Mouse (Mus musculus) lung, postnatal 0 days (tissue): ENCODE measurements at regions not wholly inside any gene's neighbourhood (a gene's known extent, or its start where the extent isn't known, plus 50 kb on each side); places are given as distances from the start of the nearest gene placed in this dataset.

ENCODE experiments used
- ATAC-seq: fragments of 200-750 bp; cut with Nextera tagmentation; 2 replicates; pipeline ENCODE4 v1.8.0; 2017; ENCODE audit warnings: moderate library complexity
- DNase-seq: peaks from one replicate; pipeline ENCODE4 v3.0.0-alpha.2; 2016; ENCODE audit warnings: low spot score
- H3K27ac ChIP-seq: fragments of 300-500 bp; sonication (generic); 2 replicates; pipeline ENCODE4 v1.5.1; 2014; ENCODE audit warnings: antibody characterized with exemption, mild to moderate bottlenecking, low read length, mixed read lengths
- H3K27me3 ChIP-seq: fragments of 300-500 bp; sonication (generic); replicated peaks from 2 replicates; pipeline ENCODE4 v1.6.1; 2014; ENCODE audit warnings: low read length, mixed read lengths; ENCODE audit not compliant: insufficient read depth
- H3K36me3 ChIP-seq: fragments of 300-500 bp; sonication (generic); 2 replicates; pipeline ENCODE4 v1.6.1; 2014; ENCODE audit warnings: low read length, mixed read lengths; ENCODE audit not compliant: insufficient read depth
- H3K4me1 ChIP-seq: fragments of 300-500 bp; sonication (generic); 2 replicates; pipeline ENCODE4 v1.6.1; 2014; ENCODE audit warnings: antibody characterized with exemption, low read depth, low read length, mixed read lengths; ENCODE audit not compliant: insufficient read depth
- H3K4me2 ChIP-seq: fragments of 300-500 bp; sonication (generic); replicated peaks from 2 replicates; pipeline ENCODE4 v1.6.1; 2014; ENCODE audit warnings: low read depth, mild to moderate bottlenecking, low read length, moderate library complexity, mixed read lengths
- H3K4me3 ChIP-seq: fragments of 300-500 bp; sonication (generic); 2 replicates; pipeline ENCODE4 v1.5.1; 2014; ENCODE audit warnings: low read depth, low read length
- H3K9ac ChIP-seq: fragments of 300-500 bp; sonication (generic); replicated peaks from 2 replicates; pipeline ENCODE4 v1.6.1; 2014; ENCODE audit warnings: low read depth, mild to moderate bottlenecking
- H3K9me3 ChIP-seq: fragments of 300-500 bp; sonication (generic); 2 replicates; pipeline ENCODE4 v1.6.1; 2016; ENCODE audit warnings: low read length, mixed read lengths
- CTCF ChIP-seq: IDR thresholded peaks from 2 replicates; pipeline ENCODE4 v1.5.1; 2016; ENCODE audit warnings: antibody characterized with exemption, mild to moderate bottlenecking
- EP300 ChIP-seq: IDR thresholded peaks from 2 replicates; pipeline ENCODE4 v1.6.1; 2016; ENCODE audit warnings: antibody characterized with exemption, mild to moderate bottlenecking, control low read depth
- WGBS: fragments of 180-500 bp; shearing (Covaris S2); extraction: QIAGEN DNeasy Blood & Tissue Kit; methylation state at CpG from one replicate; pipeline ENCODE4 v1.1.7; 2014; 5-methylcytosine and 5-hydroxymethylcytosine counted together

DNA sequence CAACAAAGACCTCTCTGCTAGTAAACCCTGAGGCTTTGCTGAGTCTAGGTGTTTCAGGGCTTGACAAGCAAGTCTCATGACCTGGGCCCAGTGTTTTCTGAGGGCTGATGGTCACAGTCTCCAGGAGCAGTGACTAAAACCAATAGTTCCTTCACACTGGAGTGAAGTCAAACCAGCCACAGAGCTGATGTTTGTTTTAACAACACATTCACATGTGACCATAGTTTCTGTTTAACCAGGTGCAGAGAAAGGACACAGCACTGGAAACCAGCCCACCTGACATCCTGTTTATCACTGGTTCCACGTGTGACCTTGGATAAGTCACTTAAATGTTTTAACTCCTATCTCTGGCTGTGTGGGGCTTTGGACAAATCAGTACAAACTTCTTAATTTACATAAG is 180.3 kb upstream of the Cpeb2 start:
- H3K27ac ChIP-seq = no peak overlapping the region
- no peaks in the 10 kb centered on the region for H3K9me3 ChIP-seq
- TF ChIP-seq CTCF (no peak), EP300 (no peak)
- 25% methylated on average over 1 of the region's 1 CpGs for WGBS
- H3K4me1 ChIP-seq = no peaks in the 10 kb centered on the region
- H3K4me2 ChIP-seq = no peak overlapping the region
- no peak overlapping the region for H3K9ac ChIP-seq
- no peak overlapping the region for H3K4me3 ChIP-seq
- H3K27me3 ChIP-seq = no peaks in the 10 kb centered on the region
- DNase-seq (no peak), ATAC-seq (no peak)
- no peaks in the 10 kb centered on the region for H3K36me3 ChIP-seq

DNA sequence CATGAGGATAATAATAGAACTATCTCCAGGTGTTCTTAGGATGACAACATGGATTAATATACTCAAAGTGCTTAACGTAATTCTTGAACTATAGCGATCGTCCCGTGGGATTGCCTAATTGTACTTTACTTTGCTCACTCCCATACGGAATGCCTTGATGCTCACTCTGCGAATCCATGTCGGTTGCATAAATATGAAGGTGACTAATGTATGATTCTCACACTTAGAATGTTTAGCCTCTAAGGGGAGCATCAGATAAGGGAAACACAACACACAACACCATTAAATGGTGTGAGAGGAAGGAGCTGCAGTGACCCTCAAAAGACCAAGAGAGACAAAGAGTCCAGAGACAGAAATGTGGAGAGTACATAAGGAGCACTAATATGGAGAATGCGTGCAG is 178.4 kb upstream of the Cpeb2 start:
- Histone ChIP-seq H3K4me2 (no peak overlapping the region), H3K4me3 (no peak overlapping the region), H3K27me3 (no peaks in the 10 kb centered on the region), H3K36me3 (no peaks in the 10 kb centered on the region), H3K9me3 (no peaks in the 10 kb centered on the region), H3K27ac (no peak overlapping the region), H3K4me1 (no peaks in the 10 kb centered on the region), H3K9ac (no peak overlapping the region)
- WGBS = 90% methylated on average over 8 of the region's 8 CpGs
- TF ChIP-seq CTCF (no peak), EP300 (no peak)
- no peak for DNase-seq
- no peak for ATAC-seq

DNA sequence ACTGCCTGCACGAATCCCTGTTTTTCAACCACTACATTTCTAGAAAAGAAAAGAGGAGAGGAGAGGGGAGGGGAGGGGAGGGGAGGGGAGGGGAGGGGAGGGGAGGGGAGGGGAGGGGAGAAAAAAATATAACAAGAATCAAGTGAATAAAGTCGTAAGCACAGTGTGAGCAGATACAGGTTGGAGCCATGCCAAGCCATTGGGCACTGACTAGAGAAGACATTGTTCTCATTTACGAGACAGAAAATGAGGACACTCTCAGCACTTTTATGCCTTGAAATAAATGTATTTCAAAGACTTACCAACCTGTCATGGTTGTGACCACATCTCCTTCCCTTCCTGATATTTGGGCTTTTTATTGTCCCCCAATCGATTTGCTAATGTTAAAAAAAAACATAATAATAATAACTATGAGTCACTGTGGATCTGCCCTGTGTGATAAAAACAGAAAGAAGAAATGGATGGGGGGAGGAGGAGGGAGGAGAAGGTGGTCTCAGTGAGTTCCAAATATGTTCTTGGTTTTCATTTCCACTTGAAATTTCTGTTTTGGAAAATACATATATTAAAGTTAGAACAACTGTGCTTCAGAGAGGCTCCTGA is 177.8 kb upstream of the Cpeb2 start:
- WGBS = 50% methylated on average over 4 of the region's 4 CpGs
- Histone ChIP-seq H3K9me3 (no peaks in the 10 kb centered on the region), H3K36me3 (no peaks in the 10 kb centered on the region), H3K4me3 (no peak overlapping the region), H3K27me3 (no peaks in the 10 kb centered on the region), H3K27ac (no peak overlapping the region), H3K4me2 (no peak overlapping the region), H3K9ac (no peak overlapping the region), H3K4me1 (no peaks in the 10 kb centered on the region)
- DNase-seq (no peak), ATAC-seq (no peak)
- TF ChIP-seq EP300 (no peak), CTCF (no peak)

DNA sequence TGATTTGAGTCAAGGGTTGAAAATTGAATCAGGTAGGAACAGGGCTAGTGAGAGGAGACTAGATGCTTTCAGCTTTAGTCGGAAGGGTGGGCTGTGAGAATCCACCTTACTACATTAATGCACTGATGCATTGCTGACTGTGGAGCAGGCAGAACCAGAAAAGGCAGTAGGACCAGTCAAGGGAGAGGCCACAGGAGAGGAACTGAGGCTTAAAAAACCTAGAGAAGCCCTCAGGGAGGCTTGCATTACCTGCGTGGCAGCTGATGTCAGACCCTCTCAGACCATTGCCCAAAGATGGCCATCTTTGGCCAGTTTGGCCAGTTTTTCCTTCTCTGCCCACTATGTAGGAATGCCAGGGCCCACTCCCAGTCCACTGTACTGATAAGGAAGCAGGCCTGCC is 176.5 kb upstream of the Cpeb2 start:
- Histone ChIP-seq H3K4me3 (no peak overlapping the region), H3K4me2 (no peak overlapping the region), H3K27ac (no peak overlapping the region), H3K9me3 (no peaks in the 10 kb centered on the region), H3K27me3 (no peaks in the 10 kb centered on the region), H3K9ac (no peak overlapping the region), H3K4me1 (no peaks in the 10 kb centered on the region), H3K36me3 (no peaks in the 10 kb centered on the region)
- DNase-seq (no peak), ATAC-seq (no peak)
- TF ChIP-seq EP300 = no peak
- no peak for TF ChIP-seq CTCF
- 70% methylated on average over 2 of the region's 2 CpGs for WGBS

DNA sequence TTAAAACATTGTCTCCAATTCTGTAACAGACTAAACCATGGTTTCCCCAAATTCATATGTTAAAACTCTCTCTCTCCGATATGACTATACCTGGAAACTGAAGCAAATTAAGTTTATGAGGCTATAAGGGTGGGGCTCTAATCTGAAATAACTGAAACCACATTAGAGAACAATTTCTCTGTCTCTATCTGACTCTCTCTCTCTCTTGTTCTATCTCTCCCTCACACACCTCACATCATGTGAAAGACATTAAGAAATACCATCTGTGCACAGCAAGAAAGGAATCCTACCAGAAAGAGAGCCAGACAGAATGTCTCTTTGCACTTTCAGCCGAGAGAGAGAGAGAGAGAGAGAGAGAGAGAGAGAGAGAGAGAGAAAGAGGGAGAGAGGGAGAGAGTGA is 171.7 kb upstream of the Cpeb2 start:
- H3K27me3 ChIP-seq = no peaks in the 10 kb centered on the region
- no peaks in the 10 kb centered on the region for H3K36me3 ChIP-seq
- 82% methylated on average over 2 of the region's 2 CpGs for WGBS
- TF ChIP-seq CTCF (no peak), EP300 (no peak)
- H3K4me2 ChIP-seq = no peak overlapping the region
- H3K4me1 ChIP-seq = no peaks in the 10 kb centered on the region
- DNase-seq (no peak), ATAC-seq (no peak)
- no peak overlapping the region for H3K9ac ChIP-seq
- no peak overlapping the region for H3K4me3 ChIP-seq
- H3K9me3 ChIP-seq = no peaks in the 10 kb centered on the region
- no peak overlapping the region for H3K27ac ChIP-seq

DNA sequence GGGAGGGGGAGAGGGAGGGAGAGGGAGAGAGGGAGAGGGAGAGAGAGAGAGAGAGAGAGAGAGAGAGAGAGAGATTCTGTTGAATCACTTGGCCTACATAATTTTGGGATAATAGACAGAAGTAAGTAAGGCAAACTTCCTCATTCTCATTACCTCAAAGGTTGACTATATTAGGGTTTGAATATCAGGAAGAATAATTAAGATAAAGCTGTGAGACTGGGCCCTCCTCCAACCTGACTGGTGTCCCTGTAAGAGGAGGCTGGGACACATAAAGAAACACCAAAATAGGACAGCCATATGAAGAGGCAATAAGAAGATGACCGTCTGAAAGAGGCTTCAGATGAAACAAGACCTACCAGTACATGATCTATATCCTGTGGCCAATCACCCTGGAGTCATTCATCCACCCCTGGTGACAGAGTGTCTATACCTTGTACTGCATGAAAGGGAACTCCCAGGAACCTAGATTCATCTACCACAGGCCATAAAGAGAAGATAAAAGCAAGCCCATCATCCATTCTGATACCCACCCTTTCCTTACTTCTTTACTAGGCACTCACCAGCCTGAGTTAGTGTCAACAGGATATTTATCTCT is 171.1 kb upstream of the Cpeb2 start:
- Histone ChIP-seq H3K4me1 (no peaks in the 10 kb centered on the region), H3K36me3 (no peaks in the 10 kb centered on the region), H3K4me3 (no peak overlapping the region), H3K27me3 (no peaks in the 10 kb centered on the region), H3K9ac (no peak overlapping the region), H3K9me3 (no peaks in the 10 kb centered on the region), H3K27ac (no peak overlapping the region), H3K4me2 (no peak overlapping the region)
- ATAC-seq = no peak
- no peak for DNase-seq
- WGBS = 55% methylated on average over 1 of the region's 1 CpGs
- TF ChIP-seq CTCF (no peak), EP300 (no peak)

DNA sequence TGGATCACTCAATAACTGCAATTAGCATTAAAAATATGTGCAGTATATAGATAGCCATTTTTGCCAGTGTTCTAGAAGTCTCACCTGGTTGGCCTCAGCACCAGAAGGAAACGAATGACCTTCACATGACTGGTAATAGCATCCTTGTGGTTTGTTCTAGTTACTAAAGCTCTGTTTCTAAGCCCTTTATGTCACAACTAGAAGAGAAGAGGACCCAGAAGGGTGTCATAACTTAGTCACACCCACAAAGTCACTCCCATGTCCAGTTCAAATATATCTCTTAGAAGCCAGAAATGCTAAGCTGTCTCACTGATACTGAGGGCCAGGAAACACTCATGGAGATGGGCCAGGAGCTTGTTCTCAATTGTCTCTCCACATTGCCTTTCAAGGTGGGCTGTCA is 170.5 kb upstream of the Cpeb2 start:
- Histone ChIP-seq H3K9ac (no peak overlapping the region), H3K36me3 (no peaks in the 10 kb centered on the region), H3K4me2 (no peak overlapping the region), H3K27me3 (no peaks in the 10 kb centered on the region), H3K4me1 (no peaks in the 10 kb centered on the region), H3K27ac (no peak overlapping the region), H3K4me3 (no peak overlapping the region), H3K9me3 (no peaks in the 10 kb centered on the region)
- ATAC-seq (no peak), DNase-seq (no peak)
- 81% methylated on average over 1 of the region's 1 CpGs for WGBS
- TF ChIP-seq EP300 (no peak), CTCF (no peak)
